In the genomic region with DNA sequence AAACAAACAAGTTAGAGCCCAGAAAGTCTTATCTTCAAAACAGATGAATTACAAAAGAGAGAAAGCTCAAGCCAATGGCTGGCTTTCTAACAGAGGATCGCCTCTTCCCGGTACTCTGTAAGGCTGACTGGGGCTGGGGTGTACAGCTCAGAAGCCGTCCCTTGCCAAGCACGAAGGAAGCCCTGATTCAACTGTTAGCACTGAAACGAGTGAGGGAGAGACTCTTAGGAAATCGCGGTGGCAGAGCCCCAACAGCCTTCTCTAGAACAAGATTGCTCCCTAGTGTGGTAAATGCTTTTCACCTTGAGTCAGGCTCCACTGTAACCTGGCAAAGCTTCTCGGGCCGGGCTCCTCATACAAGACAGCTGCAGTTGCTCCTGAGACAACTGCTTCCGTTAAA, we compare ENCODE assay signal across 9 mouse cellular contexts.
DNase-seq lines count a peak whose midpoint lies in the region; ATAC-seq and TF ChIP-seq lines count a peak whose summit lies in the region.
"Had no signal": no experiment of that assay in that cellular context is flagged by ENCODE, and none has a peak within 500 bp of the region (broad histone marks: within the 10 kb centered on the region; RNA-seq: fewer than 3 reads in every experiment).

No protein-coding gene starts in this region.

- H3K4me3 ChIP-seq in bone marrow macrophage, adult 2 months (ENCODE audit: insufficient read depth, low read length): no peak overlapping the region; the same call in 1 of the 2 replicates
- H3K4me3 ChIP-seq in liver, embryonic 13.5 days (replicated peaks): no peak overlapping the region
- peak overlapping the region; percentile 17; the same call in 1 of the 2 replicates for H3K4me3 ChIP-seq in stomach, embryonic 15.5 days (replicated peaks)
- H3K4me3 ChIP-seq: limb, embryonic 12.5 days had no signal

- WGBS in liver, embryonic 13.5 days (ENCODE audit: insufficient replicate concordance): 30% methylated on average over 10 of the region's 10 CpGs
- 13% methylated on average over 10 of the region's 10 CpGs for WGBS in stomach, embryonic 15.5 days

- no peaks in the 10 kb centered on the region for H3K9me3 ChIP-seq in liver, embryonic 13.5 days (replicated peaks)
- no peaks in the 10 kb centered on the region for H3K9me3 ChIP-seq in stomach, embryonic 15.5 days
- H3K9me3 ChIP-seq: limb, embryonic 12.5 days had no signal

- H3K4me1 ChIP-seq in bone marrow macrophage, adult 2 months (ENCODE audit: control insufficient read depth, insufficient read depth, low read length): peaks cover 87% of the 10 kb centered on the region
- peaks cover 44% of the 10 kb centered on the region for H3K4me1 ChIP-seq in liver, embryonic 13.5 days (replicated peaks)
- H3K4me1 ChIP-seq in stomach, embryonic 15.5 days: peaks cover 14% of the 10 kb centered on the region

- intact Hi-C loops in heart, postnatal 14 days (cut with DNase I): no loop called here
- intact Hi-C loops in left cerebral cortex, postnatal 4 days (cut with DNase I): no loop called here

- no peaks in the 10 kb centered on the region for H3K27me3 ChIP-seq in liver, embryonic 13.5 days
- no peaks in the 10 kb centered on the region for H3K27me3 ChIP-seq in stomach, embryonic 15.5 days (replicated peaks)
- H3K27me3 ChIP-seq: limb, embryonic 12.5 days had no signal

- ATAC-seq in liver, embryonic 13.5 days (ENCODE audit: low read depth): no peak
- no peak for ATAC-seq in stomach, embryonic 15.5 days (ENCODE audit: insufficient read depth, low FRiP score, low read depth)

- 0 out of 2 replicates have a peak, but pooled peaks have one; percentile 9 for TF ChIP-seq CTCF in bone marrow macrophage, adult 2 months (IDR thresholded peaks at IDR 0.05; ENCODE audit: low read depth, low read length)

- peak; percentile 93 for DNase-seq in NIH3T3 (ENCODE audit: low read depth)
- DNase-seq in heart, postnatal 14 days: peak; percentile 68 to 70
- DNase-seq in liver, embryonic 13.5 days: no peak
- no peak for DNase-seq in left cerebral cortex, adult 11 months (ENCODE audit: low spot score)
- DNase-seq in layer of hippocampus, adult 11-12 months (ENCODE audit: low spot score): no peak
- DNase-seq in left cerebral cortex, postnatal 4 days: no peak

- no peaks in the 10 kb centered on the region for H3K36me3 ChIP-seq in liver, embryonic 13.5 days
- no peaks in the 10 kb centered on the region for H3K36me3 ChIP-seq in stomach, embryonic 15.5 days
- H3K36me3 ChIP-seq: limb, embryonic 12.5 days had no signal

- H3K9ac ChIP-seq in liver, embryonic 13.5 days: no peak overlapping the region
- no peak overlapping the region for H3K9ac ChIP-seq in stomach, embryonic 15.5 days
- H3K9ac ChIP-seq: limb, embryonic 12.5 days had no signal

- no peak for TF ChIP-seq POLR2A in bone marrow macrophage, adult 2 months (IDR thresholded peaks at IDR 0.05; ENCODE audit: borderline replicate concordance, low read depth, low read length)

- peak overlapping the region; percentile 95 for H3K27ac ChIP-seq in bone marrow macrophage, adult 2 months (ENCODE audit: insufficient read depth, low read depth, low read length)
- peak overlapping the region; percentile 43; the same call in 1 of the 2 replicates for H3K27ac ChIP-seq in liver, embryonic 13.5 days
- peak overlapping the region; percentile 73 for H3K27ac ChIP-seq in stomach, embryonic 15.5 days
- H3K27ac ChIP-seq: limb, embryonic 12.5 days had no signal

- H3K4me2 ChIP-seq in liver, embryonic 13.5 days: peak overlapping the region; percentile 33
- peak overlapping the region; percentile 44 for H3K4me2 ChIP-seq in stomach, embryonic 15.5 days
- H3K4me2 ChIP-seq: limb, embryonic 12.5 days had no signal

Comparison
In these comparisons a context has a peak if more than half of its experiments do, and no peak if none do; other contexts are left out.
1. DNase-seq: peak in NIH3T3 (single experiment) and heart, postnatal 14 days (2 of 2); none in liver, embryonic 13.5 days (single experiment), left cerebral cortex, adult 11 months (single experiment), layer of hippocampus, adult 11-12 months (single experiment) and left cerebral cortex, postnatal 4 days (single experiment).
2. H3K27ac ChIP-seq: peak in every context shown above with its lines; median percentile 95 in bone marrow macrophage, adult 2 months; 73 in stomach, embryonic 15.5 days; 43 in liver, embryonic 13.5 days.